Mouse (Mus musculus): Measurements from ENCODE around the gene Olfr91. TPM values are rescaled to one million over a fixed set of nuclear protein-coding genes. Genes with fewer than 3 reads are reported as not detected.

Gene Olfr91
- polyA plus RNA-seq, 1 experiment from 2014 or later: not detected

Other genes with a start within 250 kb of the Olfr91 start
- gene Trim15, start 231.1 kb downstream of the Olfr91 start, polyA plus RNA-seq (2014; fragmentation: Nextera tagmentation; extraction: Ambion mirVana): 0.61 and 0.78 TPM in 2 replicates
- gene Trim10, start 228.7 kb downstream of the Olfr91 start, polyA plus RNA-seq (2014; fragmentation: Nextera tagmentation; extraction: Ambion mirVana): 0.88 and 2.1 TPM in 2 replicates
- gene Trim40, start 208.2 kb downstream of the Olfr91 start, polyA plus RNA-seq (2014; fragmentation: Nextera tagmentation; extraction: Ambion mirVana): not detected in 2 replicates
- not detected in 2 replicates for gene Trim31, start 200.2 kb downstream of the Olfr91 start, polyA plus RNA-seq (2014; fragmentation: Nextera tagmentation; extraction: Ambion mirVana)
- gene Rnf39, start 155.4 kb downstream of the Olfr91 start, polyA plus RNA-seq (2014; fragmentation: Nextera tagmentation; extraction: Ambion mirVana): 0.90 and 1.3 TPM in 2 replicates
- gene Ppp1r11, start 146.5 kb downstream of the Olfr91 start, polyA plus RNA-seq (2014; fragmentation: Nextera tagmentation; extraction: Ambion mirVana): 170 and 191 TPM in 2 replicates
- gene Znrd1, start 139.7 kb downstream of the Olfr91 start, polyA plus RNA-seq (2014; fragmentation: Nextera tagmentation; extraction: Ambion mirVana): 50.4 and 55.7 TPM in 2 replicates
- 3.4 and 5.1 TPM in 2 replicates for gene Znrd1as, start 139.7 kb downstream of the Olfr91 start, polyA plus RNA-seq (2014; fragmentation: Nextera tagmentation; extraction: Ambion mirVana)
- 0.47 TPM in 1 of 2 replicates, not detected in the other for gene 2410137M14Rik, start 117.0 kb downstream of the Olfr91 start, polyA plus RNA-seq (2014; fragmentation: Nextera tagmentation; extraction: Ambion mirVana)
- gene H2-M5, start 108.7 kb downstream of the Olfr91 start, polyA plus RNA-seq (2014; fragmentation: Nextera tagmentation; extraction: Ambion mirVana): 0.64 and 1.0 TPM in 2 replicates
- gene Zfp57, start 97.1 kb downstream of the Olfr91 start, polyA plus RNA-seq (2014; fragmentation: Nextera tagmentation; extraction: Ambion mirVana): 225 and 236 TPM in 2 replicates
- gene Mog, start 74.9 kb downstream of the Olfr91 start, polyA plus RNA-seq (2014; fragmentation: Nextera tagmentation; extraction: Ambion mirVana): 2.2 and 3.1 TPM in 2 replicates
- gene Gabbr1, start 52.3 kb downstream of the Olfr91 start, polyA plus RNA-seq (2014; fragmentation: Nextera tagmentation; extraction: Ambion mirVana): 114 and 117 TPM in 2 replicates
- not detected in 2 replicates for gene Olfr90, start 9.8 kb downstream of the Olfr91 start, polyA plus RNA-seq (2014; fragmentation: Nextera tagmentation; extraction: Ambion mirVana)
- not detected in 2 replicates for gene Olfr92, start 21.8 kb upstream of the Olfr91 start, polyA plus RNA-seq (2014; fragmentation: Nextera tagmentation; extraction: Ambion mirVana)
- not detected in 2 replicates for gene Olfr93, start 63.2 kb upstream of the Olfr91 start, polyA plus RNA-seq (2014; fragmentation: Nextera tagmentation; extraction: Ambion mirVana)
- gene Ubd, start 95.6 kb upstream of the Olfr91 start, polyA plus RNA-seq (2014; fragmentation: Nextera tagmentation; extraction: Ambion mirVana): not detected in 2 replicates
- gene Olfr94, start 102.7 kb upstream of the Olfr91 start, polyA plus RNA-seq (2014; fragmentation: Nextera tagmentation; extraction: Ambion mirVana): 0.21 TPM in 1 of 2 replicates, not detected in the other
- not detected in 2 replicates for gene Olfr95, start 114.8 kb upstream of the Olfr91 start, polyA plus RNA-seq (2014; fragmentation: Nextera tagmentation; extraction: Ambion mirVana)
- not detected in 2 replicates for gene Olfr96, start 121.9 kb upstream of the Olfr91 start, polyA plus RNA-seq (2014; fragmentation: Nextera tagmentation; extraction: Ambion mirVana)
- not detected in 2 replicates for gene Olfr97, start 139.1 kb upstream of the Olfr91 start, polyA plus RNA-seq (2014; fragmentation: Nextera tagmentation; extraction: Ambion mirVana)
- not detected in 2 replicates for gene Olfr98, start 165.5 kb upstream of the Olfr91 start, polyA plus RNA-seq (2014; fragmentation: Nextera tagmentation; extraction: Ambion mirVana)
- 0.90 and 1.8 TPM in 2 replicates for gene H2-M3, start 171.9 kb upstream of the Olfr91 start, polyA plus RNA-seq (2014; fragmentation: Nextera tagmentation; extraction: Ambion mirVana)
- not detected in 2 replicates for gene Olfr99, start 185.2 kb upstream of the Olfr91 start, polyA plus RNA-seq (2014; fragmentation: Nextera tagmentation; extraction: Ambion mirVana)
- gene Olfr101, start 206.0 kb upstream of the Olfr91 start, polyA plus RNA-seq (2014; fragmentation: Nextera tagmentation; extraction: Ambion mirVana): not detected in 2 replicates
- gene Olfr102, start 218.8 kb upstream of the Olfr91 start, polyA plus RNA-seq (2014; fragmentation: Nextera tagmentation; extraction: Ambion mirVana): not detected in 2 replicates
- not detected in 2 replicates for gene Olfr103, start 241.4 kb upstream of the Olfr91 start, polyA plus RNA-seq (2014; fragmentation: Nextera tagmentation; extraction: Ambion mirVana)

Data from hindbrain, embryonic 14.5 days (tissue).